Mouse (Mus musculus): Measurements from ENCODE around the gene 4933427D14Rik. TPM values are rescaled to one million over a fixed set of nuclear protein-coding genes. Genes with fewer than 3 reads are reported as not detected.

The 4933427D14Rik gene
- polyA plus RNA-seq, 1 experiment: 33.1 TPM

GRCm38 (mm10) chr11:72140198-72140597 lies 67.1 kb downstream of the 4933427D14Rik start:
- Histone ChIP-seq H3K27ac (ENCODE audit: control insufficient read depth, insufficient read depth, low read depth, low read length) (no peak overlapping the region), H3K4me3 (ENCODE audit: control insufficient read depth, low read depth, low read length) (no peak overlapping the region), H3K36me3 (ENCODE audit: control insufficient read depth, insufficient read depth, low read length) (no peaks in the 10 kb centered on the region), H3K4me1 (ENCODE audit: control insufficient read depth, insufficient read depth, low read length) (peaks cover 1% of the 10 kb centered on the region), H3K27me3 (ENCODE audit: control insufficient read depth, insufficient read depth, low read length) (no peaks in the 10 kb centered on the region; the same call in 1 of the 2 replicates)
- TF ChIP-seq CTCF (IDR thresholded peaks at IDR 0.05; ENCODE audit: control insufficient read depth, insufficient read depth, insufficient replicate concordance, low read depth, low read length) (no peak), POLR2A (IDR thresholded peaks at IDR 0.05; ENCODE audit: control insufficient read depth, low read depth, low read length) (no peak)

DNA sequence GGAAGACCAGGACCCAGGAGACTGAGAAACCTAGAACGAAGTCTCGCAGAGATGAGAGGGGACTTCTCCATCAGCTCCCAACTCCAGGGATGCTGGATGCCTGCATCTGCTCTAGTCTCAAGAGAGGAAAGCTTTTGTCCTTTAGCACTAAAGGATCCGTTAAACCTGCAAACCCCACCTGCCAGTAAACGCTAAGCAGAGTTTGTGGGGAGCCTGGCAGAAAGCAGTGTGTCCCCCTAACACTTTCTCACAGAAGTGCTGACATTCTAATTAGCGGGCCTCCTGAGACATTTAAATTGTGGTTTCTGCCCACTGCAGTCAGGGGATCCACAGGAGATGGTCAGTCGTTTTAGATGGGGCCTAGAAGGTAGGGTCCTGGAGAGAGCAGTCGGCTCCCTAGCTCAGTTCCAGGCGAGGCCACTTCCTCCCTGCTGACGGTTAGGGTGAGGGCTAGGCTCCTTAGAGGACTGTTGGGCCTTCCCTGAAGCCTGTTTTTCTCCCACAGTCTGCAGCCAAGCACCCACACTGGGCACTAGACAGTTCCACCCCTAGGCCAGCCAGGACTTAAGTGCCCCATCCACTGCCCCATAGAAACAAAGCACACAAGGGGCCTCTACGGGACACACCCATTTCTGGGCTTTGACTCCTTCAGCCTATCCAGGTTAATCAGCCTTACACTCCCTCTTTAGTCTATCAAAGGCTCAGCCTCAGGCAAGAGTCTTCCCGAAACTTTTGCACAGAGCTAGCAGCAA lies 70.9 kb downstream of the 4933427D14Rik start:
- Histone ChIP-seq H3K27me3 (ENCODE audit: control insufficient read depth, insufficient read depth, low read length) (no peaks in the 10 kb centered on the region; the same call in 1 of the 2 replicates), H3K4me1 (ENCODE audit: control insufficient read depth, insufficient read depth, low read length) (peaks cover 9% of the 10 kb centered on the region), H3K27ac (ENCODE audit: control insufficient read depth, insufficient read depth, low read depth, low read length) (no peak overlapping the region), H3K4me3 (ENCODE audit: control insufficient read depth, low read depth, low read length) (no peak overlapping the region; the same call in 1 of the 2 replicates), H3K36me3 (ENCODE audit: control insufficient read depth, insufficient read depth, low read length) (no peaks in the 10 kb centered on the region)
- TF ChIP-seq POLR2A (IDR thresholded peaks at IDR 0.05; ENCODE audit: control insufficient read depth, low read depth, low read length) (no peak), CTCF (IDR thresholded peaks at IDR 0.05; ENCODE audit: control insufficient read depth, insufficient read depth, insufficient replicate concordance, low read depth, low read length) (no peak)

- no peaks in the 10 kb centered on the region; the same call in 1 of the 2 replicates for H3K27me3 ChIP-seq (ENCODE audit: control insufficient read depth, insufficient read depth, low read length)
Measured at GRCm38 (mm10) chr11:72135383-72136158, 71.7 kb downstream of the 4933427D14Rik start, which contains the start of gene Pitpnm3. Gene Pitpnm3 (minus strand): TSS chr11:72135778.

DNA sequence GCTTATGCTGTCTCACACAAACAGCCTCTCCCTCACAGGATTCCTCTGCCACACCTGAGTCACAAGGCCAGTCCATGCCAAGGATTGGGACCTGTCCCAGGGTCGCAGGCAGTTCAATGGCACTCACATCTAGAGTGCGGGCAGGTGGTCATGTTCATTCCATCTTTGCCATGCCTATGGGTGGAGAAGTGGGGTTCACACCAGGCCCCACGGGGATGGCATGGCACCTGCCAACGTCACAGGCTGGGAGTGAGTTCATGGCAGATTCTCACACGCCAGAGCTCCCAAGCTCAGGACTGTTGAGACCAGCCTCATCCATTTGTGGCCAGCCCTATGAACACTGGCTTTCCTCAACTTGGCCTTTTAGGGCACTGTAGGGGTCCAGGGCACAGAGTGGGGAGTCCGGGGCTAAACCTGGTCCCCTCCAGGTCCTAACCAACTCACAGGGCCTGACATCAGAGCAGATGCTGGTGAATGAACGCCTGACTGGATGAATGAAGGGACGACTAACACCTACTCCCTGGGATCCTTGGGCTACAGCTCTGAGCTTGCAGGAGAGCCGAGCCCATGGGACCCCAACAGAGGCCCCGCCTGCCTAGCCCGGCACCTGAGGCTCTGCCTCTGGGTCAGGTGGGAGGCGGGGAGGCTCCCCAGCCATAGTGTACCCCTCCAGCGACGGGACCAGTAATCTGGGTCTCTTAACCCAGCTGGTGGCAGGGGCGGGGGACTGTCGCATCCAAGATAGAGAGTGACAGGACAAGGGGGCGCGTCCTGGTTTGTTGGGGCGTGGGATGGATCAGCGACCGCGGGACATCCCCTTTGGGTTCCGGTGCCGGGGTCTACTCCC lies 72.5 kb downstream of the 4933427D14Rik start:
- H3K27ac ChIP-seq (ENCODE audit: control insufficient read depth, insufficient read depth, low read depth, low read length): no peak overlapping the region
- no peak for TF ChIP-seq CTCF (IDR thresholded peaks at IDR 0.05; ENCODE audit: control insufficient read depth, insufficient read depth, insufficient replicate concordance, low read depth, low read length)
- TF ChIP-seq POLR2A (IDR thresholded peaks at IDR 0.05; ENCODE audit: control insufficient read depth, low read depth, low read length): no peak
- H3K36me3 ChIP-seq (ENCODE audit: control insufficient read depth, insufficient read depth, low read length): no peaks in the 10 kb centered on the region
- peak overlapping the region; percentile 37 for H3K4me3 ChIP-seq (ENCODE audit: control insufficient read depth, low read depth, low read length)
- peaks cover 9% of the 10 kb centered on the region for H3K4me1 ChIP-seq (ENCODE audit: control insufficient read depth, insufficient read depth, low read length)
- H3K27me3 ChIP-seq (ENCODE audit: control insufficient read depth, insufficient read depth, low read length): no peaks in the 10 kb centered on the region; the same call in 1 of the 2 replicates

More at GRCm38 (mm10) chr11:72135383-72136158, 71.7 kb downstream of the 4933427D14Rik start, which contains the start of gene Pitpnm3:
- no peaks in the 10 kb centered on the region for H3K36me3 ChIP-seq (ENCODE audit: control insufficient read depth, insufficient read depth, low read length)
- peaks cover 9% of the 10 kb centered on the region for H3K4me1 ChIP-seq (ENCODE audit: control insufficient read depth, insufficient read depth, low read length)
- no peak for TF ChIP-seq CTCF (IDR thresholded peaks at IDR 0.05; ENCODE audit: control insufficient read depth, insufficient read depth, insufficient replicate concordance, low read depth, low read length)
- no peak within 1 kb of the TSS for H3K27ac ChIP-seq (ENCODE audit: control insufficient read depth, insufficient read depth, low read depth, low read length)
- peak within 1 kb of the TSS; percentile 37 for H3K4me3 ChIP-seq (ENCODE audit: control insufficient read depth, low read depth, low read length)

- Histone ChIP-seq H3K4me3 (ENCODE audit: control insufficient read depth, low read depth, low read length) (no peak overlapping the region), H3K4me1 (ENCODE audit: control insufficient read depth, insufficient read depth, low read length) (peaks cover 9% of the 10 kb centered on the region), H3K27me3 (ENCODE audit: control insufficient read depth, insufficient read depth, low read length) (no peaks in the 10 kb centered on the region; the same call in 1 of the 2 replicates), H3K36me3 (ENCODE audit: control insufficient read depth, insufficient read depth, low read length) (no peaks in the 10 kb centered on the region), H3K27ac (ENCODE audit: control insufficient read depth, insufficient read depth, low read depth, low read length) (no peak overlapping the region)
- TF ChIP-seq CTCF (IDR thresholded peaks at IDR 0.05; ENCODE audit: control insufficient read depth, insufficient read depth, insufficient replicate concordance, low read depth, low read length): no peak
- no peak for TF ChIP-seq POLR2A (IDR thresholded peaks at IDR 0.05; ENCODE audit: control insufficient read depth, low read depth, low read length)
Measured at GRCm38 (mm10) chr11:72133075-72133474, 74.2 kb downstream of the 4933427D14Rik start.

GRCm38 (mm10) chr11:72132266-72132665 lies 75.0 kb downstream of the 4933427D14Rik start:
- Histone ChIP-seq H3K36me3 (ENCODE audit: control insufficient read depth, insufficient read depth, low read length) (no peaks in the 10 kb centered on the region), H3K4me3 (ENCODE audit: control insufficient read depth, low read depth, low read length) (no peak overlapping the region), H3K27me3 (ENCODE audit: control insufficient read depth, insufficient read depth, low read length) (no peaks in the 10 kb centered on the region; the same call in 1 of the 2 replicates), H3K4me1 (ENCODE audit: control insufficient read depth, insufficient read depth, low read length) (peaks cover 9% of the 10 kb centered on the region), H3K27ac (ENCODE audit: control insufficient read depth, insufficient read depth, low read depth, low read length) (no peak overlapping the region)
- TF ChIP-seq CTCF (IDR thresholded peaks at IDR 0.05; ENCODE audit: control insufficient read depth, insufficient read depth, insufficient replicate concordance, low read depth, low read length) (no peak), POLR2A (IDR thresholded peaks at IDR 0.05; ENCODE audit: control insufficient read depth, low read depth, low read length) (no peak)

Data from testis, adult 2 months (tissue).